Mouse (Mus musculus): Measurements from ENCODE around the gene Rgs7.

- TF ChIP-seq CTCF (IDR thresholded peaks at IDR 0.05; ENCODE audit: extremely low read depth, insufficient read depth, low read length) (no peak), POLR2A (IDR thresholded peaks at IDR 0.05; ENCODE audit: extremely low read depth, insufficient read depth, low read length) (no peak)
These were observed 237.1 kb downstream of the Rgs7 start for GRCm38 (mm10) chr1:175255224-175255623.

All from cortical plate, adult 2 months (tissue).